Mouse (Mus musculus) thymus, adult 2 months (tissue): Measurements from ENCODE around the gene Cc2d1a.

Experiments used
- CTCF ChIP-seq: fragments of 200-500 bp; IDR thresholded peaks from 2 replicates; pipeline ENCODE4 v1.5.1; 2012; ENCODE audit warnings: mild to moderate bottlenecking, control low read depth, low read length, moderate library complexity, borderline replicate concordance; ENCODE audit not compliant: control insufficient read depth, poor library complexity, insufficient read depth; ENCODE audit errors: extremely low read depth
- POLR2A ChIP-seq: fragments of 200-500 bp; IDR thresholded peaks from 2 replicates; pipeline ENCODE4 v1.6.1; 2012; ENCODE audit warnings: mild to moderate bottlenecking, low read length, control low read depth, moderate library complexity; ENCODE audit not compliant: control insufficient read depth, poor library complexity, insufficient read depth; ENCODE audit errors: extremely low read depth

DNA sequence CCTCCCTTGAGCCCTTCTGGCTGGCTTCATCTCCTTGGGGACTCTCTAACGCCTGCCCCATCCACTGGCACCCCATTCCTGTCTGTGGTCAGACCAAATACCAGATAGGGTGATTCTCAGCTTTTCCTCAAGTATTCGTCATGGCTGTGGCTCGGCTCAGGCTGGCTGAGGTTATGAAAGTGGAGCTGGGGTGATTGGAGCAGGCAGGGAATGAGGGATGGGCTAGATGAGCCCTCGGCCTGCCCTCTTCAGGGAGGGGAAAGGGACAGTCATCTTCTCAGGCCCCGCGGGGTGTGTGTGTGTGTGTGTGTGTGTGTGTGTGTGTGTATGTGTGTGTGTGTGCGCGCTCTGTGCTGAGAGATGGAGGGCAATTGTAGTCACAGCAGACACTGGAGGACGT, 22.1 kb downstream of the Cc2d1a start, which contains the start of gene Podnl1:
- TF ChIP-seq POLR2A (no peak), CTCF (no peak)
